Mouse (Mus musculus): ENCODE results near the gene Ftsj3.
"Not testable (repeated sequence)": the region's sequence is repeated elsewhere in the genome, so short reads cannot be mapped to it uniquely, and the experiment has no call there.

The Ftsj3 gene

DNA sequence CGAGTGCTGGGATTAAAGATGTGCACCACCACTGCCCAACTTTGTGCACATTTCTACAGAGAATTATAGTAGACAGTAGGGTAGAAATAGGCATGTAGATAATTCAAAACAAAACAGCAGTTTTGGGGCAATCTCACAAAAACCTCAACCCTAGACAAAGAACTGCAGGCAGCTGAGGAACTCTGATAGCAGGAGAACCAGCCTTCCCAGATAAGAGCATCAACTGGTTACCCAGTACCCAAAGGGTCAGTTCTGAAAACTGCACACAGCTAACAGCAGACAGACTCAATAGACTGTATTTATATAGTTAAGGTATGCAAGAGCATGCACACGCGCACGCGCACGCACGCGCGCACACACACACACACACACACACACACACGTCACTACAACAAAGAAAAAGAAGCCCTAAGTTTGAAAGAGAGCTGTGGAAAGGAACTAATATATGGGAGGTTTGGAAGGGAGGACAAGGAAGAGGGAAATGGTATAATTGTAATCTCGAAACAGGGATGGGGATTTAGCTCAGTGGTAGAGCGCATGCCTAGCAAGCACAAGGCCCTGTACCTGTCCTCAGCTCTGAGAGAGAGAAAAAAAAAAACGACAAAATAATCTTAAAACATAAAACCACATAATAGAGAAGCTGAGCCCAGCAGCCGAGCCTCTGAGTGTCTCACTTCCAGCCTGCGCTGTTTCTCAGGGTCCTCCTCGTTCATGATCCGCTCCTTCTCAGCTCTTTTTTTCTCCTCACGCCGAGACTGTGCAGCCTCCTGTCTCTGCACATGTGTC lies 54.3 kb downstream of the Ftsj3 start:
- DNase-seq: no peak

DNA sequence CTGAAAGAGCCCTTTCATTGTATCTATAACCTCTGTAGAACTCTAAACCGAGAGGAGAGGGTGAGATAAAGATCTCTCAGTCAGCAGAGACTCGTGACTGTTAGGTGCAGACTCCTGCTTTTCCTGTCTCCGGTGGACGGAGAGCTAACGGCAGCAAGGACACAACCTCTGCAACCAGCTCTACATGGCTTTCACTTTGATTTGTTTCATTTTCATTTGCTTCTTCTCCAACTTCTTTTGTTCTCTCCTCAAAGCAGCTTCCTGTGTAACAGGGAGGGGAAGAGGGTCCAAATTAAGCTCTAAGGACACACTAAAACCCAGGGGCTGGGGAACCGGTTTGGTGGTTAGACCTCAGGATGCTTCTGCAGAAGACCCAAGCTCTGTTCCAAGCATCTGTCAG lies 55.1 kb downstream of the Ftsj3 start:
- DNase-seq: no peak

GRCm38 (mm10) chr11:106199997-106200396 lies 55.9 kb downstream of the Ftsj3 start:
- DNase-seq: not testable (repeated sequence)

Measured in cerebellum, postnatal 25 days (tissue).